Mouse (Mus musculus) bone marrow macrophage, adult 2 months (primary cell): ENCODE results near the gene Hist1h2ad.

ENCODE experiments used
- CTCF ChIP-seq: IDR thresholded peaks from 2 replicates; pipeline ENCODE4 v1.5.1; 2012; ENCODE audit warnings: low read depth, mild to moderate bottlenecking, low read length, moderate library complexity
- POLR2A ChIP-seq: IDR thresholded peaks from 2 replicates; pipeline ENCODE4 v1.6.1; 2012; ENCODE audit warnings: mild to moderate bottlenecking, low read depth, low read length, borderline replicate concordance

- no peak for TF ChIP-seq CTCF
- TF ChIP-seq POLR2A, result no peak
Observed at GRCm38 (mm10) chr13:23604452-23604851, 30.3 kb downstream of the Hist1h2ad start.
